Mouse (Mus musculus): ENCODE results near the gene Arhgap35.

The Arhgap35 gene

DNA sequence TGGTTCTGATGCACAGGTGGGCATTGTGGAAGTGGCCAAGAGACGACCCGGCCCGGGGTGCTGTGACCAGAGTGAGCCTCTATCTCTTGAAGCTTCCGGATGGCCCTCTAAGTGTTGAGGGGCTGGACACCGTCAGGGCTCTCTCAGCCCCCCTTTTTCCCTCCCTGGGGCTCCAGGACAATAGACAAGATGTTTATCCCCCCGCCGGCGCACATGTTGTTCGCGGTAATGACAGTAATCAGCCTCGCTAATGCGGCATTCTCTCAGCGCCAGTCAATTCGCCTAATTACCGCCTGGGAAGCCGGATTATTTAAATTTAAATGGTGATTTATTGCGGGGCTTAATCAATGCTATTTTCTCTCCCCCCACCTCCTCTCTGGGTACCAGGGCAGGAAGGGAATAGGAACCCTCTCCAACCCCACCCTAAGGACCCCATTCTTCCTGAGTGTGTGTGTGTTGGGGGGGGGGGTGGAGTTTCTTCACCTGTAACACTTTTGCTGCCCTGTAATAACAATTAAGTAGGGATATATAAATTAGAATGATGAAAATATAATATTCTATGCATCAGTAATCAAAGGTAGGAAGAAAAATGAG, 142.6 kb downstream of the Arhgap35 start:
- in situ Hi-C loops (cut with MseI, MboI) = no loop called here

DNA sequence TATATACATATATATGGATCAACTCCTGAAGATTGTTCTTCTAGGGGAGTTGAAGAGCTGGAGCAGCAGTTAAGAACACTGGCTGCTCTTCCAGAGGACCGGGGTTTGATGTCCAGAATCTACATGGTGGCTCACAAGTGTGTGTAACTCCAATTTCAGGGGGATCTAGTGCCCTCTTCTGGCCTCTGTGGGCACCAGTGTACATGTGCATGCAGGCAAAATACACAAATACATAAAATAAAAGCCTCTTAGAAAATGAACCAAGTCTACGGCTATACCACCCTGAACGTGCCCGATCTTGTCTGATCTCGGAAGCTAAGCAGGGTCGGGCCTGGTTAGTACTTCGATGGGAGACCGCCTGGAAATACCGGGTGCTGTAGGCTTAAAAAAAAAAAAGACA, 143.2 kb downstream of the Arhgap35 start:
- in situ Hi-C loops (cut with MseI, MboI) = no loop called here

DNA sequence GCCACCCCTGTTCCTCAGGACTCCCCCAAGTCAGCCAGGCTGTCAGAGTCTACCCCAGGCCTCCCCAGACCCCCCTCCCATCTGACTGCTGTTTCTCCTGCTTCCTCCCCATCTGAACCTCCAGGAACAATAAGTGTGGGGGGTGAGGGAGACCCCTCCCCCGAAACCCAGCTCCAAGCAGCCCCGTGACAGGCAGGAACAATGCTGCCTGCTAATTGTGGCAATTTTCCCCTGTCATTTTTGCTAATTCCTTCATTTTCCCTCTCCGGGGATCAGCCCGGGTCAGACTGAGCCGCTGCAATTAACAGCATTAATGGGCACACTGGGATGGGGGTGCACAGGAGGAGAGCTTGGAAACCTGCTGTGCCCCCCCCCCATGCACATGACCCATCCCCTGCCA, 146.7 kb downstream of the Arhgap35 start:
- in situ Hi-C loops (cut with MseI, MboI) = no loop called here

DNA sequence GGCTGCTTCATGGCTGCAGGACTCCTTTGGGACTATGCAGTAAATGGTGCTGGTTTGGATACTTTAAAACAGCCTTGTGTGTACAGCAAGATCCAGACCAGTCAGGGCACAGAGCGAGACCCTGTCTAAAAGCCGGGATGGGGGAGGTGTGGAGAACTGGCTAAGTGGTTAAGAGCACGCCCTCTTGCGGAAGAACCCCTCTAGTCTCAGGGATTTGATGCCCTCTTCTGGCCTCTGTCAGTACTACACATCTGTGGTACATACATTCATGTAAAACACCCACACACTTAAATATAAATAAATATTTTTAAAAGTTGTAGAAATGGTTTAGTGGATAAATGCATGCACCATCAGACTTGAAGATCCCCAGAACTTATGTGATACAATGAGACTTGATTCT, 148.2 kb downstream of the Arhgap35 start:
- in situ Hi-C loops (cut with MseI, MboI) = no loop called here

- in situ Hi-C loops (cut with MseI, MboI) = no loop called here
Observed at GRCm38 (mm10) chr7:16465568-16465967, 149.2 kb downstream of the Arhgap35 start.

DNA sequence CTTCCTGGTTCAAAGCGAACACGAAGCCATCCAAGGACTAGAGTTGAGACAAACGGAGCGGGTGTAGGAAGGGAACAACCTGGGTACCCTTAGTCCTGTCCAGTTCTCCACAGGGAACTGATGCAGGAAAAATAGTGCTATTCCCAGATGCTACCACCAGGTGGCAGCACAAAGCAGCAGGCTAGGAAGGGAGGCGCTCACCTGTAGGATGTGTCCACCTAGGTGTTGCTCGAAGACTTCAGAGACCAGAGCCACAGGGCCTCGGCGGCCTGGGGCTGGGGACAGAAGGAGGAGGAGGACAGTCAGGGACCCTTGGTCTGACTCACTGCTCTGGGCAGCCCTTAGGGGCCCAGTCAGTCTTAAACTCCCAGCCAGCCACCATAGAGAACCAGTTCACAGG, 149.6 kb downstream of the Arhgap35 start:
- in situ Hi-C loops (cut with MseI, MboI) = no loop called here

DNA sequence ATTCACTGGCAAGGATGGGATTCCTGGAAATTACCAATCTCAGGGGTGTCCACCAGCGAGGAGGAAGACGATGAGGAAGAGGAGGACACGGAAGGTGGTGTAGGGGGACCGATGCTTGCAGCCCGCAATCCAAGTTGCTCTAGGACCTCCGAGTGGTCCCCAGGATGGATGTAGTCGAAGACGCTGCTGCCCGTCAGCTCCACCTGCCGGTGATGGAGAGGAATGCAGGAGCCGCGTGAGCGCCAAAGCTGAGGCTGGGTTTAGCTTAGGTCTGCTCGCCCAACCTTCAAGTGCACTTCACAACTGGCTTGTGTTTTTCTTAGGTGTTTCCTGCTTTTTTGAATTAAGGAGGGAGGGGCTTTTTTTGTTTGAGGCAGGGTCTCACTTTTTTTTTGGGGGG, 151.6 kb downstream of the Arhgap35 start:
- in situ Hi-C loops (cut with MseI, MboI) = no loop called here

GRCm38 (mm10) chr7:16461705-16462104, 153.1 kb downstream of the Arhgap35 start:
- in situ Hi-C loops (cut with MseI, MboI) = no loop called here

GRCm38 (mm10) chr7:16461151-16461550, 153.6 kb downstream of the Arhgap35 start:
- in situ Hi-C loops (cut with MseI, MboI) = no loop called here

DNA sequence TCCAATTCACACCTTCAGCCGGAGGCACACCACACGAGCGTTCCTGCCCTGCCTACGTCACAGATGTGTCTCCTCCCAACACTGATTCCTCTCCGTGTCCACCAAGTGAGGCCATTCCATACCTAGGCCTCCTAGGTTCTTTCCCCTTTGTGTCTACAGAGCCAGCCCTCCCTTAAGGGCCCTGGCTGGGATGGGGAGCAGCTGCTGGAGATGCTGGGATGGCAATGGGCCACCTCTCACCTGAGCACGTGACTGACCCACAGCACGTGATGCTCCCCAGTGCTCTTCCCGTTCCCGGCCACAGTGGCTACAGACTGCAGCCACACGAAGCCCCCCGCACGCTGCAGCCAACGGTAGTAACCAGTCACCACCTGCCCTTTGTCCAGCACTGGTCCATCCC, 154.2 kb downstream of the Arhgap35 start:
- in situ Hi-C loops (cut with MseI, MboI) = no loop called here

DNA sequence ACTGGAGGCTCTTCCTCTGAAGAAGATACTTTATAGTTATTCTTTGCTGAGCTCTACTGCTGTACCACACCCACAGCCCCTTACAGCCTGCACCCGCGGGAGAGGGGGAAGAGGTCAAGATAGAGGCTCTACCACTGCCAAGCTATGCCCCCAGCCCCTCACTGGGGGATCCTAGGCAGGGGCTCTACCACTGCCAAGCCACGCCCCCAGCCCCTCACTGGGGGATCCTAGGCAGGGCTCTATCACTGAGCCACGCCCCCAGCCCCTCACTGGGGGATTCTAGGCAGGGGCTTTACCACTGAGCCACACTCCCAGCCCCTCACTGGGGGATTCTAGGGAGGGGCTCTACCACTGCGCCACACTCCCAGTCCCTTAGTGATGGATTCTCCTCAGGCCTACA, 158.5 kb downstream of the Arhgap35 start:
- in situ Hi-C loops (cut with MseI, MboI) = no loop called here

DNA sequence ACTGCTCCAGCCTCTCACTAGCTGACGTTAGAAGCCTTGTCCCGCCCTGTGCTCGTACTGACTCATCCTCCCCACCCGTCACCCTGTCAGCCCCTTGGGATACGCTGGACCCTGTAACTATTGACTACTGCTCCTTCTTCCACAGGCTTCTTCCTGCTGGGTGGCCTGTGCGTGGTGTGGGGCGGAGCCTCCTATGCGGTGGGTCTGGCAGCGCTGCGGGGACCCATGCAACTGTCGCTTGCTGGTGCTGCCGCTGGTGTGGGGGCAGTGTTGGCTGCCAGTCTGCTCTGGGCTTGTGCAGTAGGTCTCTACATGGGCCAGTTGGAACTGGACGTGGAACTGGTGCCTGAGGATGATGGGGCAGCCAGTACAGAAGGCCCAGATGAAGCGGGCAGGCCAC, 159.8 kb downstream of the Arhgap35 start:
- in situ Hi-C loops (cut with MseI, MboI) = no loop called here

DNA sequence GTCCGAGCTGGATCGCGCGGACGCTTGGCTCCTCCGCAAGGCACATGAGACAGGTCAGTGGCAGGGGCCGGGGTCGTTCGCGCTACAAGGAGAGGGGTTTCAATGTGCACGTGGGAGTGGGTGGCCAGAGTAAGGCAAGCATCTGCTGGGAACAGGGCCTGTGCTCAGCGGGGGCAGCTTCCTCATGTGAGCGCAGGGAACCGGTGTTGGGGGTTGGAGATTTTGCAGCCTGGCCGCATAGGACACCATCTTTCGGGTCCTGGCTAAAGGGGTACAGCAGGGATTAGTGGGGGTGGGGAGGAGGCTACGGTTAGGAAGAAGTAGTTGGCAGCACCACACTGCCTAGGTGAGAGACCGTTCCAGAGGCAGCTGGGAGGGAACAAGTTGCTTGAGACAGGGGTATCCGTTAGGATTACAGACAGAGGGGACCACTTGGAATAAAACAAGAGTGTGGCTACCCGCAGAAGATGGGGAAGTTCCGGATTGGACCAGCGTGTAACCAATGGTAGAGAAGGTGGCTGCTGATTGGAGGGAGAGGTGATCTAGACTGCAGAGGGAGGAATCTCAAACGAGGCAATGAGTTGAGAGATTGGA, 161.6 kb downstream of the Arhgap35 start:
- in situ Hi-C loops (cut with MseI, MboI) = no loop called here

- in situ Hi-C loops (cut with MseI, MboI) = no loop called here
Observed at GRCm38 (mm10) chr7:16452587-16453073, 162.2 kb downstream of the Arhgap35 start, which contains the start of gene Tmem160. Tmem160 (plus strand) TSS chr7:16452779.

GRCm38 (mm10) chr7:16451656-16452055, 163.1 kb downstream of the Arhgap35 start:
- in situ Hi-C loops (cut with MseI, MboI) = no loop called here
